Mouse (Mus musculus) limb, embryonic 15.5 days (tissue): ENCODE measurements at regions not wholly inside any gene's neighbourhood (a gene's known extent, or its start where the extent isn't known, plus 50 kb on each side); places are given as distances from the start of the nearest gene placed in this dataset.

Experiments
- ATAC-seq: fragments of 200-750 bp; cut with Nextera tagmentation; 2 replicates; pipeline ENCODE4 v1.8.0; 2017; ENCODE audit warnings: low read depth, moderate TSS enrichment; ENCODE audit not compliant: insufficient number of reproducible peaks, low FRiP score, low TSS enrichment
- H3K27ac ChIP-seq: fragments of 300-500 bp; sonication (generic); 2 replicates; pipeline ENCODE4 v1.5.1; 2015; ENCODE audit warnings: moderate library complexity, mild to moderate bottlenecking, inconsistent platforms
- H3K27me3 ChIP-seq: fragments of 300-500 bp; sonication (generic); 2 replicates; pipeline ENCODE4 v1.6.1; 2015; ENCODE audit warnings: inconsistent platforms
- H3K36me3 ChIP-seq: fragments of 300-500 bp; sonication (generic); 2 replicates; pipeline ENCODE4 v1.6.1; 2015; ENCODE audit warnings: inconsistent platforms
- H3K4me1 ChIP-seq: fragments of 300-500 bp; sonication (generic); 2 replicates; pipeline ENCODE4 v1.6.1; 2015; ENCODE audit warnings: inconsistent platforms
- H3K4me2 ChIP-seq: fragments of 300-500 bp; sonication (generic); 2 replicates; pipeline ENCODE4 v1.6.1; 2015; ENCODE audit warnings: mild to moderate bottlenecking, inconsistent platforms
- H3K4me3 ChIP-seq: fragments of 300-500 bp; sonication (generic); 2 replicates; pipeline ENCODE4 v1.5.1; 2015; ENCODE audit warnings: mild to moderate bottlenecking, inconsistent platforms
- H3K9ac ChIP-seq: fragments of 300-500 bp; sonication (generic); 2 replicates; pipeline ENCODE4 v1.6.1; 2015; ENCODE audit warnings: inconsistent platforms
- H3K9me3 ChIP-seq: fragments of 300-500 bp; sonication (generic); 2 replicates; pipeline ENCODE4 v1.6.1; 2016; ENCODE audit warnings: inconsistent platforms
- WGBS: fragments of 180-500 bp; shearing (Covaris S2); methylation state at CpG from one replicate; pipeline ENCODE4 v1.1.7; 2015; 5-methylcytosine and 5-hydroxymethylcytosine counted together

DNA sequence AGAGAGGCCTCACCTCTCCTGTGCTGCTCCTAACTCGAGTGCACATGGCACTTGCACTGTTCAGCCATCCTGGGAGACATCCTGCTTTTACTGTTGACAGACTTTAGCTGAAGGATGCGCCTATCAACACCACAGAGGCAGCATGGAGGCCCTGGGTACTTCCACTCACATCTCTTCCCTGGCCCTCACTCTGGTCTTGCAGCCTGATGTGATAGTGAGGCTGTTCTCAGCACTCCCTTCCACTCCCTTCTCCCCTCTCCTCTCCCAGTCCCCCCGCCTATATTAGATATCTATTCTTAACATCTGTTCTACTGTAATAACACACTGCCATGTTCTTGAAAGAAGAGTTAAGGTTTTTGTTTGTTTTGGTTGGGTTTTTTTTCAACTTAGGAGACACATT is 50.2 kb upstream of the Bod1 start:
- Histone ChIP-seq H3K36me3 (no peaks in the 10 kb centered on the region), H3K4me3 (no peak overlapping the region), H3K9ac (no peak overlapping the region), H3K27me3 (no peaks in the 10 kb centered on the region), H3K4me1 (no peaks in the 10 kb centered on the region), H3K27ac (no peak overlapping the region), H3K4me2 (no peak overlapping the region), H3K9me3 (no peaks in the 10 kb centered on the region)
- 55% methylated on average over 3 of the region's 3 CpGs for WGBS
- ATAC-seq: no peak

DNA sequence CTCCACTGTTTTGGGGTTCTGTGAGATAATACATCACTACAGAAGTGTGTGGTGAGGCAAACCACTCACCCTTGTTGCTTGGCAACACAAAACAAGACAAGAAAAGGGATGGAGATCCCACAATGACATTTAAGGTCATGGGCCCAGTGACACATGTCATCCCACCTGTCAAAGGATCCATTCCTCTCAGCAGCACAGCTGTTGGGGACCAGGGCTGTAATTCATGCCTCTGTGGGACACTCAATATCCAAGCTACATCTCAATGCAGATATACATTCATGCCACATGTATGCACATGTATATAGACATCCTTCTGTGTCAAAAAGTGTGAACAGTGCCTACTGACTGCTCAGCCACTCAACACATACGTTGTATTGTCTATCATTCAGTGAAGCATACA is 52.8 kb upstream of the Bod1 start:
- 71% methylated on average over 1 of the region's 1 CpGs for WGBS
- no peak overlapping the region for H3K4me3 ChIP-seq
- no peak for ATAC-seq
- H3K9ac ChIP-seq: no peak overlapping the region
- H3K4me2 ChIP-seq: no peak overlapping the region
- H3K4me1 ChIP-seq: no peaks in the 10 kb centered on the region
- no peaks in the 10 kb centered on the region for H3K36me3 ChIP-seq
- no peaks in the 10 kb centered on the region for H3K27me3 ChIP-seq
- H3K9me3 ChIP-seq: no peaks in the 10 kb centered on the region
- no peak overlapping the region for H3K27ac ChIP-seq

DNA sequence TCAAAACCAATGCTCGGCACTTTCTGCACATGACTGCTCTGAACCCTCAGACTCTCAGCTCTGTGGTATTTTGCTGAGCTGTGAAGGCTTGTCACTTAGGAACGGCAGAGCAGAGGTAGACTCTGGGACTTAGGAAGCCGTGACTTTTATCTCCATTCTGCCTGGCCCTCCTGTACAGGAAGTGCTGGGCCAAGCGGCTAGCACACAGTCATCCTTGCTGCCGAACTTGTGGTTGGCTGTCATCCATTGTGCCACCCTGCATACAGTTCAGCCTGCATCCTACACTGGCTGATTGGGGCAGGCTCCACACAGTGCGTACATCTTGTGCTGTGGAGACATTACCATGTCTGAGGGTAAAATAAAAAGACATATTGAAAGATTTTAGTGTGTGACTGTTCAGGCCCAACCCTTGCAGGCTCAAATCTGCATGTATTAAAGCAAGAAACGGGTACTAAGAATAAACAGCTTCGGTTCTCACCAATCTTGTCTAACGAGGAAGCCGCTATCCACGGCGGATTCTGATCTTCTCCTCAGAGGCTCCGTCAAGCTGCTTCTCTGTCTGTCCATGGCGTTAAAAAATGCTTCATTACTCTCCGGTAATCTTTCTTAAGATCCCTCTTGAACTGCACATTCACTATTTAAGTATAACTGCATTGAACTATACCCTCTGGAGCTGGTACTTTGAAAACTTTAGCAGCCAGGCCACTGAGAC is 54.4 kb upstream of the Bod1 start:
- no peak overlapping the region for H3K4me2 ChIP-seq
- H3K9me3 ChIP-seq: no peaks in the 10 kb centered on the region
- H3K27me3 ChIP-seq: no peaks in the 10 kb centered on the region
- 77% methylated on average over 15 of the region's 15 CpGs for WGBS
- no peak overlapping the region for H3K4me3 ChIP-seq
- H3K36me3 ChIP-seq: no peaks in the 10 kb centered on the region
- H3K9ac ChIP-seq: no peak overlapping the region
- H3K4me1 ChIP-seq: peaks cover 15% of the 10 kb centered on the region
- H3K27ac ChIP-seq: no peak overlapping the region
- ATAC-seq: no peak

DNA sequence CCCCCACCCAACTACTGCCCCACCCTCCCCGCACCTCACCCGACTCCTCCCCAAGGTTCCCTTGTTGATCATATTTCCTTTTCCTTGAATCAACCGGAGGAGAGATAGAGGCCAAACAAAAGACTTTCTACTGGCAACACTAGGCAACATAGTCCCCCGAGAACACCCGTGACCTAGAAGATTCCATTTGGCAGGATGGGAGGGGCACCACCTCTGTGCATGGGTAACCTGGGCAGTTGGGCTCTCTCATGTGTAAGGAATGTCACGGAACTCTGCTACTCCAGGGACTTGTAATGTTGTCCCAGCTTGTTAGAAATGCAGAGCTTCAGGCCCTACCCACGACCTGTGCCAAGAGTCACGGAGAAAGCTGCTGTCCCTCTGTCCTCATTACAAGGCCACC is 55.6 kb upstream of the Bod1 start:
- WGBS: 83% methylated on average over 8 of the region's 8 CpGs
- no peaks in the 10 kb centered on the region for H3K36me3 ChIP-seq
- no peak overlapping the region for H3K4me3 ChIP-seq
- H3K4me1 ChIP-seq: peaks cover 18% of the 10 kb centered on the region
- no peaks in the 10 kb centered on the region for H3K9me3 ChIP-seq
- no peak overlapping the region for H3K9ac ChIP-seq
- H3K27me3 ChIP-seq: no peaks in the 10 kb centered on the region
- ATAC-seq: no peak
- no peak overlapping the region for H3K4me2 ChIP-seq
- no peak overlapping the region for H3K27ac ChIP-seq

DNA sequence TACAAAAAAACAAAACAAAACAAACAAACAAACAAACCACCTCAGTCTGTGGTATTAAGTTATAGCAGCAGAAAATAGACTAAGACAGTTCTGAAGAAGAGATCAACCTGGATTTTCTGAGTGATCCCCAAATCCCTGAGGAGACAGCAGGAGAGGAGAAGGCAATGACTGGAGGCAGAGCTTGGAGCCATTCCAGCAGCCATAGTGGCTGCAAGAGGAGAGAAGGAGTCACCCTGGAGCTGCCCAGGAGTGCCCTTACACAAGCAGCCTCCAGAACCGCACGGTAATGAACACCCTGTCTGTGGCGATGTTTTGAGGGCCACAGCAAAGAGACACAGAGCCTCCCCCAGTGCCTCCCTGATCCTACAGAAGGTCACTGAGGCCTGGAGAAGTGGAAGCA is 58.0 kb upstream of the Bod1 start:
- H3K9ac ChIP-seq: no peak overlapping the region
- 69% methylated on average over 3 of the region's 3 CpGs for WGBS
- no peak overlapping the region for H3K4me3 ChIP-seq
- H3K27ac ChIP-seq: peak overlapping the region; percentile 24; the same call in 1 of the 2 replicates
- ATAC-seq: no peak
- H3K36me3 ChIP-seq: no peaks in the 10 kb centered on the region
- peaks cover 18% of the 10 kb centered on the region for H3K4me1 ChIP-seq
- H3K27me3 ChIP-seq: no peaks in the 10 kb centered on the region
- H3K4me2 ChIP-seq: no peak overlapping the region
- no peaks in the 10 kb centered on the region for H3K9me3 ChIP-seq

DNA sequence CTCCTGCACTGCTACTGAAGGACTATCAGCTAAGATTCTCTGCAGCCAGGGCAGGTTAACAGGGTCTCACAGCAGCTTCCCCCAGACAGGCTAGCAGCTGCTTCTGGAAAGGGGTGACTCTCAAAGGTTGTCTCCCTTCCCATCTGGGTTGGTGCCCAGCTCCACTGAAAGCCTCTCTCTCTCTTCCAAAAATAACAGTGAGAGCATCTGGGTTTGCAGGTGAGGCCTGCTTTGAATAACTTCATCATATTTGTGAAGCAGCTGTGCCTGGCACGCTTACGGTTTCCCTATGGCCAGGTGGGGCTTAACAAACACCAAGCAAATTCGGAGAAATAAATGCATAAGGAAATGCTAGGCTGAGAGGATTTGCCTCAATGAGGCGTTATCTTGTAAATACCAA is 58.5 kb upstream of the Bod1 start:
- Histone ChIP-seq H3K27ac (peak overlapping the region; percentile 24; the same call in 1 of the 2 replicates), H3K9ac (no peak overlapping the region)
- WGBS: 38% methylated on average over 4 of the region's 4 CpGs

DNA sequence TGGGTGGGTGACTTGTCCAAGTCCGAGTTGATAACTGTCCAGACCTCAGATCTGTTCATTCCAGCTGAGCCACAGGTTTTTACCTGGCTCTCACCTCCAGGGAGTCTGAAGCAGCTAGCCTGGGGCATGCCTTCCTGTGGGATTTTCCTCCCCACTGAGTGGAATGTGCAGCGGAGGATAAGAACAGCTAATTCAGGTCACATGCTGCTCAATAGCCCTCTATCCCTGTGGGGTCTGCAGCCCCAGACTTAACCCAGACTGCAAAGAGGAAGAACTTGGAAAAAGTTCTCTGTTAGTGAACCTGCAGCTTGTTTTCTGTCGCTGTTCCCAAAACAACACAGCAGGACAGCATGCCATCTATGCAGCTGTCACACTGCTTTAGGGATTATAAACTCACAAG is 59.0 kb upstream of the Bod1 start:
- Histone ChIP-seq H3K4me1 (peaks cover 18% of the 10 kb centered on the region), H3K27me3 (no peaks in the 10 kb centered on the region), H3K9me3 (no peaks in the 10 kb centered on the region), H3K36me3 (no peaks in the 10 kb centered on the region), H3K4me2 (no peak overlapping the region), H3K9ac (no peak overlapping the region), H3K4me3 (no peak overlapping the region), H3K27ac (no peak overlapping the region)
- no peak for ATAC-seq
- WGBS: 25% methylated on average over 3 of the region's 3 CpGs

More for the DNA sequence above, 58.5 kb upstream of the Bod1 start:
- Histone ChIP-seq H3K27me3 (no peaks in the 10 kb centered on the region), H3K4me1 (peaks cover 18% of the 10 kb centered on the region), H3K9me3 (no peaks in the 10 kb centered on the region), H3K4me3 (no peak overlapping the region), H3K4me2 (no peak overlapping the region), H3K36me3 (no peaks in the 10 kb centered on the region)
- ATAC-seq: no peak

DNA sequence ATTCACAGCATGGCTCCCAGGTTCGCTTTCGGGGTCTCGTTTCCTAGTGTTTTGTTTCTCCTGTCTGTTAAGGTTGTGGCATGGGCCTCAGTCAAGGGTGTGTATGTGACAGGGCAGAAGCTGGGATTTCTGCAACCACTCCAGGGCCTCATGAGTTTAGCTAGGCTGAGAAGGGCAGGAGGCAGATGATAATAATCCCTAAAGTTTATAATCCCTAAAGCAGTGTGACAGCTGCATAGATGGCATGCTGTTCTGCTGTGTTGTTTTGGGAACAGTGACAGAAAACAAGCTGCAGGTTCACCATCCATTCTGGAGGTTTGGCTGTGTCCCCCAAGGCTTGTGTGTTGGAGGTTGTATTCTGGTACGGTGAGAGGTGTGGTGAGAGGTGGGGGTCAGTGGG is 59.8 kb upstream of the Bod1 start:
- Histone ChIP-seq H3K9ac (no peak overlapping the region), H3K27ac (no peak overlapping the region), H3K9me3 (no peaks in the 10 kb centered on the region), H3K4me2 (no peak overlapping the region), H3K27me3 (no peaks in the 10 kb centered on the region), H3K4me1 (peaks cover 18% of the 10 kb centered on the region), H3K4me3 (no peak overlapping the region), H3K36me3 (no peaks in the 10 kb centered on the region)
- ATAC-seq: no peak
- WGBS: 62% methylated on average over 4 of the region's 4 CpGs

DNA sequence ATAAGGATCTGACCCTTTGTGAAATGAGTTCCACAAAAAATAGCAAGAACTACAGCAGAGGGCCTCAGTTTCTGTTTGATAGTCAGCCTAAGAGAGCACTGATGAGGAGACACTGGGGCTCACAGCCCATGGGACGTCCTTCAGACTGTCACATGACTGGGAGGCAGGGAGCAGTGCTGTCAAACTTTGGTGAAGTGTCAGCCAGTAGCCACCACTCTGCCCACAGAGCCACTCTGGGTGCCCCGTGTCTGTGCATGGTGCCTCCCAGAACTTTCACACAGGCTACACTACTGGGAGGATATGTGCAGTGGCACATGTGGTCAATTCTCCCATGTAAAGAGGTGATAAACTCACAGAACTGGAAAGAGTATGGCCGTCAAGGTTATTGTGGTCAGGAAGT is 60.7 kb upstream of the Bod1 start:
- ATAC-seq: no peak
- Histone ChIP-seq H3K9me3 (no peaks in the 10 kb centered on the region), H3K4me1 (peaks cover 18% of the 10 kb centered on the region), H3K4me3 (no peak overlapping the region), H3K27ac (no peak overlapping the region), H3K27me3 (no peaks in the 10 kb centered on the region), H3K36me3 (no peaks in the 10 kb centered on the region), H3K9ac (no peak overlapping the region), H3K4me2 (no peak overlapping the region)
- WGBS: 59% methylated on average over 3 of the region's 3 CpGs

DNA sequence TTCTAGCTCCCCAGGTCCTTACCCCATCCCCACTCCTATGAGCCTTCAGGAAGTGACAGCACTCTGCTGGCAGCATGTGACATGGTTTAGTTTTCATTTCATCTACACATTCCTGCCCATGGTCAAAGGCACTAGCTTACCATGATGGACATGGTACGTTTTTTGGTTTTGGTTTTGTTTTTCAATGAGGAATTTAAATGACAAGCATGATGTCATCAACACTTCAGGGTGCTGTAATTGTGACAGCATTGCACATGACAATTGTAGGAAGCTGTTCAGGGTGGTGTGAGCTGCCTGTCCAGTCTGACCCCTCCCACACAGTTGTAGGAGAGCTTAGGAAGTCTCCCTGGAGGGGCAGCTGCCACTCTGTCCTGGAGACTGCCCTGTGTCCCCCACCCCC is 61.3 kb upstream of the Bod1 start:
- no peak for ATAC-seq
- no peak overlapping the region for H3K4me2 ChIP-seq
- no peak overlapping the region for H3K27ac ChIP-seq
- no peaks in the 10 kb centered on the region for H3K27me3 ChIP-seq
- no peak overlapping the region for H3K4me3 ChIP-seq
- H3K9ac ChIP-seq: no peak overlapping the region
- H3K36me3 ChIP-seq: no peaks in the 10 kb centered on the region
- H3K4me1 ChIP-seq: peaks cover 18% of the 10 kb centered on the region
- WGBS: 61% methylated on average over 1 of the region's 1 CpGs
- no peaks in the 10 kb centered on the region for H3K9me3 ChIP-seq

DNA sequence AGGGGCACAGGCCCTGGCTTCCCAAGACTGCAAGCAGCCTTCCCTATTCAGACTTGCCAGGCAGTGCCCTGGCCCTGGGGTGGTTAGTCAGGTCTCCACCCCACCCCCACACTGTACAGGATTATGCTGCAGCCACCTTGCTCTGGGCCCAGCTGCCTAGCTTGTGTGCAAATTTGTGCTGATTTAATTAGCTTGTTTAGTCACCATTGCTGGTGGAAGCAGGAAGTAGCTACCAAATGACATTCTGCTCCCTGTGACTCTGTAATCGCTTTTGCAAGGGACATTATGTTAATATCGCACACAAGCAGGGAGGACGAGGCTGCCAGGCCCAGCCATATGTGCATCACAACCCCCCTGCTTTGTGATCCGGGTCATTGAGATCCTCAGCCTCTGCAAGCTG is 62.4 kb upstream of the Bod1 start:
- Histone ChIP-seq H3K4me2 (no peak overlapping the region), H3K9ac (no peak overlapping the region), H3K27me3 (no peaks in the 10 kb centered on the region), H3K4me1 (peaks cover 18% of the 10 kb centered on the region), H3K9me3 (no peaks in the 10 kb centered on the region), H3K4me3 (no peak overlapping the region), H3K27ac (no peak overlapping the region), H3K36me3 (no peaks in the 10 kb centered on the region)
- ATAC-seq: no peak
- 49% methylated on average over 4 of the region's 4 CpGs for WGBS

DNA sequence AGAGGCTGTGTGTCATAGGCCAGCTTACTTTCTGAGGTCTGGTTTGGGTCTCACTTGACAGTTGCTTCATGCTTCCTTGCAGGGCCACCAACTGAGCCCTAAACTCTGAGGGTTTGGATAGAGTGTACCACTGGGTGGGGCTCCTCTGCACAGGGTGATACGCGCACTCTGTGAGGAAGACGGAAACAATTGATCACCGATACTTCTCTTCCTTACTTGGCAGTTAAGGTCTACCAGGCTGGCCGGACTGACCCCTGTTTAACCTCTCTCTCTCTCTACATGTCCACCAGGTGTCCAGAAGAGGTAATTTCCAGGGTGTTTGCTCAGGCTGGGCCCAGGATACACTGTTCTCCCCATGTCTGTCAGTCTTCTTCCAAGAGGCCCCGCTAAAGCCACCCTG is 63.6 kb upstream of the Bod1 start:
- 87% methylated on average over 6 of the region's 6 CpGs for WGBS
- Histone ChIP-seq H3K9ac (no peak overlapping the region), H3K36me3 (no peaks in the 10 kb centered on the region), H3K27ac (no peak overlapping the region), H3K4me1 (peaks cover 11% of the 10 kb centered on the region), H3K9me3 (no peaks in the 10 kb centered on the region), H3K27me3 (no peaks in the 10 kb centered on the region), H3K4me3 (no peak overlapping the region), H3K4me2 (no peak overlapping the region)
- no peak for ATAC-seq

DNA sequence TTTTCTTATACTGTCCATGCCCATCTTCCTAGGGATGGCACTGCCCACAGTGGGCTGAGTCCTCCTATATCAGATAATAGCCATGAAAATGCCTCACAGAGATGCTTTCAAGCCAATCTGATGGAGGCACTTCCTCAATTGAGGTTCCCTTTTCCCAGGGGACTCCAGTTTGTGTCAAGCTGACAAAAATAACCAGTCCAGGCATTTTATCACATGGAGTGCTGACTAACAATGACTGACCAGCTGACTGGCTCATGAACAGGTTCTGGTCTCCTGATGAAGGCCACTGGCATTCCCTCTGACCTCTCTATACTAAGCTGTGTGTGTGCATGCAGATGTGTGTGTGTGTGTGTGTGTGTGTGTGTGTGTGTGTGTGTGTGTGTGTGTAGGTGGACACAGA is 64.4 kb upstream of the Bod1 start:
- no peak overlapping the region for H3K4me3 ChIP-seq
- no peak overlapping the region for H3K9ac ChIP-seq
- H3K9me3 ChIP-seq: no peaks in the 10 kb centered on the region
- no peak for ATAC-seq
- H3K27me3 ChIP-seq: no peaks in the 10 kb centered on the region
- H3K36me3 ChIP-seq: no peaks in the 10 kb centered on the region
- H3K4me1 ChIP-seq: peaks cover 2% of the 10 kb centered on the region
- H3K27ac ChIP-seq: no peak overlapping the region
- no peak overlapping the region for H3K4me2 ChIP-seq
